Comparison of ENCODE assay signal across 9 mouse cellular contexts in genomic region chr15:81105962-81106361, GRCm38 (mm10).
A peak's percentile ranks its signal among the peaks of the same experiment; 100 is the strongest.
DNase-seq lines count a peak whose midpoint lies in the region; ATAC-seq and TF ChIP-seq lines count a peak whose summit lies in the region.
"Had no signal": no experiment of that assay in that cellular context is flagged by ENCODE, and none has a peak within 500 bp of the region (broad histone marks: within the 10 kb centered on the region; RNA-seq: fewer than 3 reads in every experiment).

No protein-coding gene starts in this region.

- H3K36me3 ChIP-seq in lung, postnatal 0 days (ENCODE audit: insufficient read depth, low read length): no peaks in the 10 kb centered on the region
- H3K36me3 ChIP-seq in forebrain, embryonic 12.5 days (replicated peaks): no peaks in the 10 kb centered on the region
- H3K36me3 ChIP-seq: liver, embryonic 15.5 days had no signal

- DNase-seq in lung, postnatal 0 days (ENCODE audit: low spot score): peak; percentile 54
- DNase-seq in lung, adult 2 months: no peak
- peak; percentile 84 to 94 for DNase-seq in left cerebral cortex, postnatal 25 days (ENCODE audit: low spot score in 2 of 2)
- peak; percentile 38 for DNase-seq in thymus, postnatal 14 days
- no peak for DNase-seq in kidney, postnatal 10 days
- no peak for DNase-seq in gastrocnemius, adult 18-20 months (ENCODE audit: low spot score)

- no peak overlapping the region for H3K9ac ChIP-seq in lung, postnatal 0 days (replicated peaks; ENCODE audit: low read depth)
- no peak overlapping the region for H3K9ac ChIP-seq in forebrain, embryonic 12.5 days
- H3K9ac ChIP-seq: liver, embryonic 15.5 days had no signal

- ATAC-seq in lung, postnatal 0 days: peak; percentile 53
- ATAC-seq in forebrain, embryonic 12.5 days (ENCODE audit: low FRiP score): no peak
- ATAC-seq in cerebellum, adult (ENCODE audit: insufficient number of reproducible peaks, low FRiP score, low TSS enrichment): no peak

- intact Hi-C loops in left cerebral cortex, postnatal 25 days (cut with DNase I): loop anchor here (2.0 to 10.0 kb wide), 3 partner anchors 39 to 239 kb away; partner anchors contain the start of gene Mrtfa

- 33% methylated on average over 10 of the region's 10 CpGs for WGBS in lung, postnatal 0 days
- 50% methylated on average over 10 of the region's 10 CpGs for WGBS in lung, adult 2 months
- 22% methylated on average over 10 of the region's 10 CpGs for WGBS in forebrain, embryonic 12.5 days

- no peak overlapping the region for H3K27ac ChIP-seq in lung, postnatal 0 days (ENCODE audit: low read length)
- H3K27ac ChIP-seq in forebrain, embryonic 12.5 days: 0 out of 2 replicates have a peak overlapping the region, but pooled peaks have one; percentile 13

- no peak; the same call in 1 of the 2 replicates for TF ChIP-seq CTCF in lung, postnatal 0 days (IDR thresholded peaks at IDR 0.05)
- TF ChIP-seq CTCF in lung, adult 2 months (IDR thresholded peaks at IDR 0.05; ENCODE audit: insufficient read depth, low read length): no peak

- no peaks in the 10 kb centered on the region for H3K27me3 ChIP-seq in lung, postnatal 0 days (replicated peaks; ENCODE audit: insufficient read depth, low read length)
- H3K27me3 ChIP-seq in forebrain, embryonic 12.5 days: no peaks in the 10 kb centered on the region
- H3K27me3 ChIP-seq: liver, embryonic 15.5 days had no signal

- H3K4me2 ChIP-seq in lung, postnatal 0 days (replicated peaks; ENCODE audit: low read depth, low read length): no peak overlapping the region
- no peak overlapping the region for H3K4me2 ChIP-seq in forebrain, embryonic 12.5 days

- TF ChIP-seq EP300 in lung, postnatal 0 days (IDR thresholded peaks at IDR 0.05): no peak

- H3K9me3 ChIP-seq in lung, postnatal 0 days (ENCODE audit: low read length): no peaks in the 10 kb centered on the region
- H3K9me3 ChIP-seq in forebrain, embryonic 12.5 days: no peaks in the 10 kb centered on the region
- H3K9me3 ChIP-seq: liver, embryonic 15.5 days had no signal

- H3K4me3 ChIP-seq in lung, postnatal 0 days (ENCODE audit: low read depth, low read length): no peak overlapping the region
- no peak overlapping the region for H3K4me3 ChIP-seq in lung, adult 2 months (replicated peaks; ENCODE audit: extremely low read depth, low read depth, low read length)
- no peak overlapping the region for H3K4me3 ChIP-seq in forebrain, embryonic 12.5 days (replicated peaks)
- H3K4me3 ChIP-seq: liver, embryonic 15.5 days had no signal

- no peak for TF ChIP-seq POLR2A in lung, adult 2 months (IDR thresholded peaks at IDR 0.05; ENCODE audit: borderline replicate concordance, extremely low read depth, low read depth, low read length)

- H3K4me1 ChIP-seq in lung, postnatal 0 days (ENCODE audit: insufficient read depth, low read depth, low read length): peaks cover 4% of the 10 kb centered on the region; the same call in 1 of the 2 replicates
- H3K4me1 ChIP-seq in lung, adult 2 months (ENCODE audit: control insufficient read depth, insufficient read depth, low read length): peaks cover 9% of the 10 kb centered on the region
- H3K4me1 ChIP-seq in forebrain, embryonic 12.5 days: peaks cover 42% of the 10 kb centered on the region

Comparison
In these comparisons a context has a peak if more than half of its experiments do, and no peak if none do; other contexts are left out.
1. DNase-seq: peak in lung, postnatal 0 days (single experiment), left cerebral cortex, postnatal 25 days (2 of 2) and thymus, postnatal 14 days (single experiment); none in lung, adult 2 months (single experiment), kidney, postnatal 10 days (single experiment) and gastrocnemius, adult 18-20 months (single experiment).